Mouse (Mus musculus) G1E-ER4 (cell line): Measurements from ENCODE around the gene Mageb18. TPM values are rescaled to one million over a fixed set of nuclear protein-coding genes. Genes with fewer than 3 reads are reported as not detected.
"Not testable (repeated sequence)": the region's sequence is repeated elsewhere in the genome, so short reads cannot be mapped to it uniquely, and the experiment has no call there.

Experiments
- GATA1 ChIP-seq: IDR thresholded peaks from one replicate; pipeline ENCODE4 v1.8.0; 2012; ENCODE audit warnings: low read length, inconsistent platforms
- polyA plus RNA-seq: library from polyadenylated mRNA; stranded (reverse); fragments of >175 nt; gene quantifications from 2 replicates; pipeline ENCODE4 v1.2.3, GENCODE M21; 2012

Gene Mageb18
- polyA plus RNA-seq: not detected in 2 replicates

- no peak for TF ChIP-seq GATA1
Observed at GRCm38 (mm10) chrX:92599472-92599871, at the start of gene Mageb18. Gene Mageb18, minus strand, starts transcription at chrX:92599572.

GRCm38 (mm10) chrX:92612788-92613187 is 13.4 kb upstream of the Mageb18 start:
- TF ChIP-seq GATA1: no peak

- no peak for TF ChIP-seq GATA1
Observed at GRCm38 (mm10) chrX:92610466-92610865, 11.1 kb upstream of the Mageb18 start.

GRCm38 (mm10) chrX:92597324-92597723 is 2.0 kb downstream of the Mageb18 start:
- TF ChIP-seq GATA1: no peak

GRCm38 (mm10) chrX:92527826-92528225 is 71.5 kb downstream of the Mageb18 start:
- no peak for TF ChIP-seq GATA1

GRCm38 (mm10) chrX:92498254-92498653 is 101.1 kb downstream of the Mageb18 start:
- no peak for TF ChIP-seq GATA1

- TF ChIP-seq GATA1: not testable (repeated sequence)
Observed at GRCm38 (mm10) chrX:92489649-92490048, 109.7 kb downstream of the Mageb18 start, which contains the start of gene Gm5941. Gene Gm5941, plus strand, starts transcription at chrX:92489949.

GRCm38 (mm10) chrX:92464773-92465172 is 134.6 kb downstream of the Mageb18 start:
- no peak for TF ChIP-seq GATA1

GRCm38 (mm10) chrX:92460496-92460895 is 138.9 kb downstream of the Mageb18 start:
- TF ChIP-seq GATA1: no peak

GRCm38 (mm10) chrX:92387384-92387783 is 212.0 kb downstream of the Mageb18 start:
- TF ChIP-seq GATA1: no peak

- no peak for TF ChIP-seq GATA1
Observed at GRCm38 (mm10) chrX:92342924-92343323, 256.4 kb downstream of the Mageb18 start.

- TF ChIP-seq GATA1: no peak
Observed at GRCm38 (mm10) chrX:92340906-92341305, 258.5 kb downstream of the Mageb18 start.

GRCm38 (mm10) chrX:92339551-92339950 is 259.8 kb downstream of the Mageb18 start:
- no peak for TF ChIP-seq GATA1

- TF ChIP-seq GATA1: no peak
Observed at GRCm38 (mm10) chrX:92333459-92333858, 265.9 kb downstream of the Mageb18 start.

- no peak for TF ChIP-seq GATA1
Observed at GRCm38 (mm10) chrX:92323599-92323998, 275.8 kb downstream of the Mageb18 start.

GRCm38 (mm10) chrX:92280619-92281018 is 318.8 kb downstream of the Mageb18 start:
- TF ChIP-seq GATA1: no peak

Other genes with a start within 250 kb of the Mageb18 start
- not detected in 2 replicates for gene Gm5941, start 109.6 kb downstream of the Mageb18 start, polyA plus RNA-seq